8 mouse cellular contexts compared by ENCODE assay signal in the genomic region with DNA sequence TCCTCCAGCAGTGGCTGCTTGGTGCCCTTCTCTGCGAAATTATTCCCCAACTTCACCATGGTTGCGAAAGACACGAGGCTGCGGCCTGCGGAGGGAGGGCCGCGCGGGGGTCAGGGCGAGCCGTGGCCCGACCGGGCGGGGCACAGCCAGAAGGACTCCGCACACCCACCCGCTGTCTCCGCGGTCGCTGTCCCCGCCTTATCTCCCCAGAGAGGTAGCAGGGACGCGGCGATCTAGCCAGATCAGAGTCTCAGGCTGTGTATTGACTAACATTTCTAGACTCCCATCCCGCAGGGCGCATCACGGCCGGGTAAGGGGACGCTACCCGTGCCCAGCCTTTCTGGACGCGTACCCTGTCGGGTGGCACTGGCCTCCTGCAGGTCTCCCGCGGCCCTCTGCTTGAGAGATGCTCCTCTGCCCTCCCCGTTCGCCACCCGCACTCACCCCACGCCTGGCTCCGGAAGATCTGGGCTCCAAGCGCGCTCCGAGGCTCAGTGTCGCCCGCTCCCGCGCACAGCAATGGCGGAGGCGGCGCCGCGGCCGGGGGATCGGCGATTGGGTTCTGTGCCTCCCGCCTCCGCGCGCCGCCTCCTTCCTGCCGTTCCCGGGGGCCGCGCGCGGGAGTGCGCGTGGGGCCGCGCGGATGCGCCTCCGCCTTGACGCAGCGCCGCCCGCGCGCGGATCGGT. TPM values are rescaled to one million over a fixed set of nuclear protein-coding genes. Genes with fewer than 3 reads are reported as not detected.
DNase-seq lines count a peak whose midpoint lies in the region; ATAC-seq lines count a peak whose summit lies in the region.

No protein-coding gene starts in this region.

- H3K27me3 ChIP-seq in hindbrain, embryonic 10.5 days (ENCODE audit: insufficient read depth, poor library complexity, severe bottlenecking), result peaks cover 43% of the 10 kb centered on the region

- peaks cover 9% of the 10 kb centered on the region for H3K9me3 ChIP-seq in hindbrain, embryonic 10.5 days

- under 1% methylated on average over 79 of the region's 79 CpGs for WGBS in hindbrain, embryonic 10.5 days

- H3K27ac ChIP-seq in hindbrain, embryonic 10.5 days, result peak overlapping the region; percentile 97

- peaks cover 36% of the 10 kb centered on the region for H3K4me1 ChIP-seq in hindbrain, embryonic 10.5 days (replicated peaks)

- ATAC-seq in frontal cortex, adult (ENCODE audit: low TSS enrichment), result peak; percentile 58
- no peak for ATAC-seq in monocyte, adult 5-6 weeks (replicated peaks; ENCODE audit: insufficient number of reproducible peaks, low FRiP score, low TSS enrichment, poor library complexity, severe bottlenecking)

- H3K36me3 ChIP-seq in hindbrain, embryonic 10.5 days, result peaks cover 37% of the 10 kb centered on the region

- peak overlapping the region; percentile 89 for H3K4me3 ChIP-seq in hindbrain, embryonic 10.5 days

- peak; percentile 2 for DNase-seq in T-cell, adult 2 months (ENCODE audit: low spot score)
- peak; percentile 85 for DNase-seq in cerebellum, adult 8-10 months
- peak; percentile 66 for DNase-seq in hindbrain, embryonic 10.5 days (ENCODE audit: low spot score)
- peak; percentile 64 for DNase-seq in left cerebral cortex, adult 11 months (ENCODE audit: low spot score)
- peak; percentile 23 for DNase-seq in lung, postnatal 25 days (ENCODE audit: low spot score)
- DNase-seq in right cerebral cortex, postnatal 10 days (ENCODE audit: low spot score in 2 of 2), result peak; percentile 92

RNA-seq across cellular contexts. Expression of a gene that starts 0.6 kb away (rescaled TPM):
- 142 and 224 TPM in 2 replicates for polyA plus RNA-seq in hindbrain, embryonic 10.5 days (2016; fragmentation: Nextera tagmentation; extraction: Ambion mirVana)
- total RNA-seq in monocyte, adult 5-6 weeks (2017), result 0.38 TPM in 1 of 3 replicates, not detected in the others

Comparison
In these comparisons a context has a peak if more than half of its experiments do, and no peak if none do; other contexts are left out.
1. DNase-seq: peak in every context shown above with its lines; median percentile 92 in right cerebral cortex, postnatal 10 days; 85 in cerebellum, adult 8-10 months; 66 in hindbrain, embryonic 10.5 days; 64 in left cerebral cortex, adult 11 months; 23 in lung, postnatal 25 days; 2 in T-cell, adult 2 months.